Mouse (Mus musculus) neural tube, embryonic 10.5 days (tissue): ENCODE data around the gene Pfkfb3.

Experiments used
- DNase-seq: peaks from one replicate; pipeline ENCODE4 v3.0.0-alpha.2; 2017; ENCODE audit warnings: low spot score; ENCODE audit errors: extremely low spot score

The Pfkfb3 gene

GRCm38 (mm10) chr2:11502255-11502765, 51.6 kb downstream of the Pfkfb3 start:
- no peak for DNase-seq

- DNase-seq = peak; percentile 93
These were observed 52.3 kb downstream of the Pfkfb3 start for GRCm38 (mm10) chr2:11501301-11502254.

GRCm38 (mm10) chr2:11500666-11501065, 53.2 kb downstream of the Pfkfb3 start:
- peak; percentile 36 for DNase-seq

DNA sequence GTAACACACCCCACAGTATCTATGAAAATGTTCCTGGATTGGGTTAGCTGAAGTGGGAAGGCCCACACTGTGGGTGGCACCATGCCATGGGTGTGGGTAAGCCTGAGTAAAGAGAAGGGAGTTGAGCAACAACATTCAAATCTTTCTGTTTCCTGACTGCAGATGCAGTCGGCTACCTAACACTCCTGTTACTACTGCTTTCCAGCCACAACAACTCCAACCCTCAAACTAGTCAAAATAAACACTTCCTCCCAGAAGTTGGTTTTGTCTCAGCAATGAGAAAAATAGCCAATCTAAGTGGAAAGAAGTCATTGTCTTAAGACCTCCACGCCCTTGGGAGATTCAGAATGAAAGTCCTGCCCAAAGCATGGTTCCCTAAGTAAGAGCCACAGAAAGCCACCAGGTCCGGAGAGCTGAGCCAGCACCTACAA, 57.3 kb downstream of the Pfkfb3 start:
- no peak for DNase-seq

DNA sequence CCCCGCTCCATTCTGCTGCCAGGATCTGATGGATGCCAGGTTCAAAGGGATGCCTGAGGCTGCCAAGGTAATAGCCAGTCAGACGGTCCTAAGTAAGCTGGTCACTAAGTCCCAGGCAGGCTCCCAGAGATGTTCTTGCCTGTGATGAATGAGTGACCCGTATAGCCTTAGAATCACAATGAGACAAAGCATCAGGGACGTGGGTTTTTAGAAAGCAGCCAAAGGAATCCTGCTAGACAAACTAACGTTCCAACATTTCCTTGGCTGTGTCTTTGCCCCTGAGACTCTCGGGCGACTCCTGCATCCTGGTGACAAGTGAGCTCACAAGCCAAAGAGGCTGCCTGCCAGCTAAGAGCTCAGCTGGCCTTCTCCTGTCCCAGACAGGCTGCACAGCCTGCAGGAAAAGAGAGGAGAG, 59.0 kb downstream of the Pfkfb3 start:
- DNase-seq = no peak

GRCm38 (mm10) chr2:11492855-11493254, 61.0 kb downstream of the Pfkfb3 start:
- no peak for DNase-seq

GRCm38 (mm10) chr2:11491471-11491870, 62.4 kb downstream of the Pfkfb3 start:
- DNase-seq = no peak

DNA sequence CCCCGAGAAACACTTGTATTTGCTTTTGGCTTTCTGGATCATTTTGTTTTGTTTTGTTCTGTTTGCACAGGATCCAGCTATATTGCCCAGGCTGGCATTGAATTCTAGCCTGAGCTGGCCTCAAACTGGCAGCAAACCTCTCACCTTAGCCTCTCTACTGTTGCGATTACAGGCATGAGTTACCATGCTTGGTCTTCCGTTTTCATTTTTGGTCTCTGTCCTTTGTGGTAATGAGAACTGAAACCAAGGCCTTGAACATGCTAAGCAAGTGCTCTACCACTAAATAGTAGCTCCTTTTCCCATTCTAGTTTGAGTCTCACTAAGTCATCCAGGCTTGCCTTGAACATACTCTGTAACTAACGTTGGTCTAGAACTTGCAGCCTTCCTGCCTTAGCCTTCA, 63.3 kb downstream of the Pfkfb3 start:
- DNase-seq = no peak

- DNase-seq = no peak
These were observed 70.7 kb downstream of the Pfkfb3 start for GRCm38 (mm10) chr2:11483226-11483625.

- no peak for DNase-seq
These were observed 71.5 kb downstream of the Pfkfb3 start for GRCm38 (mm10) chr2:11482364-11482763.

DNA sequence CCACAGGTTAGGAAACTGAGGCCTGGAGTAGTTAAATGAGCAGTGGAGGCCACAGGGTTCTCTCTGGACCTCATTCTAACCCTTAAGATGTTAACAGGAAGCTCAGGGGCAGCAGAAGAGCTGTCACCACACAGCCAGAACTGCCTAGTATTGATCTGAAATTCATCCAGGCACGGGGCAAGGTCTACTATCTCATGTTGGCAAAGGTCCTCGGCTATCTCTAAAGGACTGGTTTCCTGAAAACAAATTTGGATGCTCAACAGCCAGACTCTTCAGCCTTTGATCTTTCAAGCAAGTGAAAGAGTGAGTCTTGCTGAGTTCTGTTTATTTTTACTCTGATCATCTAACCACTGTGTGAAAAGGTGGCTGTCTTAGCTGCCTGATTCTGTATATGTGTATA, 74.9 kb downstream of the Pfkfb3 start:
- DNase-seq = no peak

DNA sequence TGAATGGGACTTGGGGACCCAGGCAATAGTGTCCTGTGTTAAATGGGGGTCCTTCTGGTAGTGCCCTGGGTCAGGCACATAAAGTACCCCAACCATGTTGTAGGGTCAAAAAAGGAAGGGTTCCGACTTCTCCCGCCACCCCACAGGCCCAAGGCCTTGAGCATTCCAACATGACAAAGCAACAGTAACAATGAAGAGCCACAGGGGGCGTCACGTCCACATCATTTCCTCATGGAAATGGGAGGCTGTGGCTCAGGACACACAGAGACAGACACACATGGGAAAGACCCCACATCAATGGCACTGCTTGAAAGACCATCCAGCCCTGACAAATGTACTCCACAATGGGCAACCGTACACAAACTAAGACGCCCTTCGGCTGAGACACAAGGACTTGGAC, 78.6 kb downstream of the Pfkfb3 start:
- no peak for DNase-seq

- no peak for DNase-seq
These were observed 89.2 kb downstream of the Pfkfb3 start for GRCm38 (mm10) chr2:11464661-11465099.

GRCm38 (mm10) chr2:11460976-11461375, 92.9 kb downstream of the Pfkfb3 start:
- no peak for DNase-seq

DNA sequence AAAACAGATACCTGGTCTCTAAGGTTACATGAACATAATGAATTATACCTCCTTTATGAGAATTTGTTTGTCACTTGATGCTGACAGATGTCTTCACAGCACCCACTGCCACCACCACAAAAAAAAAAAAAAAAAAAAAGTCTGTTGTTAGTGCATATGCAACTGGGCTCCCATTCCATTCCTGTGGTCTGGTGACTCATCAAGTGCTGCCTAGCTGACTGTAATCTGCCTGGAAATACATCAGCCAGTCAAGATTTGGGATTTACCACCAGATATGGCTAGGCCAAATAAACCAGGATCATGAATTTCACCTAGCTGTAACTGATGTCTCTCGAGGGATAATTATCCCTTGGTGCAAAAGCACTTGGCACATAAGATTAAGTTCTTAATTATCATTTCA, 95.4 kb downstream of the Pfkfb3 start:
- DNase-seq = no peak

- DNase-seq = no peak
These were observed 96.0 kb downstream of the Pfkfb3 start for GRCm38 (mm10) chr2:11457904-11458303.

- no peak for DNase-seq
These were observed 105.2 kb downstream of the Pfkfb3 start for GRCm38 (mm10) chr2:11448711-11449110.

DNA sequence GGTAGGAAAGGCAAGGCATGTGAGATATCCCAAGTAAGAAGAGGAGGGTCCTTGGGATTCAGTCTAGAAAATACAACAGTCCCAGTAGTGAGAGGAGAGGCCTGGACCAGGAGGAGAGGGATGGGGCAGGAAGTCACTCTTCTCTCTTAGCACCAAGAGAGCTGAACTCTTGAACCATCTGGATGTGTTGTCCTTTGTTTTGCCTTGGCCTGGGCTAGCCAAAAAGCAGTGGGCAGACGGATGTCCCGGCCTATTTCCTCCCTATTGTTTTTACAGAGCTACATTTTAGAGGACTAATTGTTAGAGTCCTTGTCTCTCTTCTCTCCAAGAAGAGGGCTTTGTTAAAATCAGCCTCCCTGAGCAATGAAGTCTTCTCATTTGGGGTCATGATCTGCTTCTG, 106.0 kb downstream of the Pfkfb3 start:
- no peak for DNase-seq

DNA sequence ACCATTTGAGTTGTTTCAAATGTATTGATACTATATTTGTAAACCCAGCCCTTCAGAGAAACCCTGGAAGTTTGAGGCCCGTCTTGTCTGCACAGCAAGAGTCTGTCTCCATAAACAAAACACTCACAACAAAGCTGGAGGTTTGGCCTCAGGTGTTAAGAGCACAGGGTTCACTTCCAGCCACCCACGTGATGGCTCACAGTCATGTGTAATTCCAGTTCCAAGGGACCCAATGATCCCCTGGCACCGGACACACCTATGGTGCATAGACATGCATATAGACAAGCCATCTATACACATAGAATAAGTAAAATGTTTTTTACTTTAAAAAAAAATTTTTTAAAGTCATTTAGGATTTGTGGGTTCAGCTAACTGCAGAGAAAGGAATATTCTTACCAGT, 108.2 kb downstream of the Pfkfb3 start:
- no peak for DNase-seq

- no peak for DNase-seq
These were observed 112.0 kb downstream of the Pfkfb3 start for GRCm38 (mm10) chr2:11441864-11442263.

GRCm38 (mm10) chr2:11438231-11438954, 115.5 kb downstream of the Pfkfb3 start:
- no peak for DNase-seq

GRCm38 (mm10) chr2:11436353-11436752, 117.5 kb downstream of the Pfkfb3 start:
- DNase-seq = no peak
